Mouse (Mus musculus) megakaryocyte, embryonic 14.5 days (primary cell): ENCODE data around the gene Zw10. TPM values are rescaled to one million over a fixed set of nuclear protein-coding genes. Genes with fewer than 3 reads are reported as not detected.

Experiments
- H3K27me3 ChIP-seq: replicated peaks from 2 replicates; pipeline ENCODE3; 2012; ENCODE audit warnings: inconsistent platforms
- H3K36me3 ChIP-seq: replicated peaks from 2 replicates; pipeline ENCODE3; 2012; ENCODE audit warnings: low read length, inconsistent platforms, mixed read lengths
- H3K4me1 ChIP-seq: 2 replicates; pipeline ENCODE4 v1.6.1; 2012; ENCODE audit warnings: inconsistent platforms
- H3K4me3 ChIP-seq: replicated peaks from 2 replicates; pipeline ENCODE3; 2012; ENCODE audit warnings: moderate library complexity, mild to moderate bottlenecking, inconsistent platforms
- H3K9me3 ChIP-seq: 2 replicates; pipeline ENCODE4 v1.6.1; 2012; ENCODE audit warnings: inconsistent platforms
- FLI1 ChIP-seq: IDR thresholded peaks from 2 replicates; pipeline ENCODE4 v1.6.1; 2012; ENCODE audit warnings: low read length, inconsistent platforms, mixed read lengths
- GATA1 ChIP-seq: IDR thresholded peaks from 3 replicates; pipeline ENCODE4 v1.6.1; 2012; ENCODE audit warnings: mixed read lengths, low read length, inconsistent platforms, borderline replicate concordance
- polyA plus RNA-seq: library from polyadenylated mRNA; stranded (reverse); fragments of >175 nt; gene quantifications from 2 replicates; pipeline ENCODE4 v1.2.3, GENCODE M21; 2012; ENCODE audit warnings: low replicate concordance; ENCODE audit not compliant: insufficient read depth

The Zw10 gene
- polyA plus RNA-seq, result 1.1 TPM in 1 of 2 replicates, not detected in the other

DNA sequence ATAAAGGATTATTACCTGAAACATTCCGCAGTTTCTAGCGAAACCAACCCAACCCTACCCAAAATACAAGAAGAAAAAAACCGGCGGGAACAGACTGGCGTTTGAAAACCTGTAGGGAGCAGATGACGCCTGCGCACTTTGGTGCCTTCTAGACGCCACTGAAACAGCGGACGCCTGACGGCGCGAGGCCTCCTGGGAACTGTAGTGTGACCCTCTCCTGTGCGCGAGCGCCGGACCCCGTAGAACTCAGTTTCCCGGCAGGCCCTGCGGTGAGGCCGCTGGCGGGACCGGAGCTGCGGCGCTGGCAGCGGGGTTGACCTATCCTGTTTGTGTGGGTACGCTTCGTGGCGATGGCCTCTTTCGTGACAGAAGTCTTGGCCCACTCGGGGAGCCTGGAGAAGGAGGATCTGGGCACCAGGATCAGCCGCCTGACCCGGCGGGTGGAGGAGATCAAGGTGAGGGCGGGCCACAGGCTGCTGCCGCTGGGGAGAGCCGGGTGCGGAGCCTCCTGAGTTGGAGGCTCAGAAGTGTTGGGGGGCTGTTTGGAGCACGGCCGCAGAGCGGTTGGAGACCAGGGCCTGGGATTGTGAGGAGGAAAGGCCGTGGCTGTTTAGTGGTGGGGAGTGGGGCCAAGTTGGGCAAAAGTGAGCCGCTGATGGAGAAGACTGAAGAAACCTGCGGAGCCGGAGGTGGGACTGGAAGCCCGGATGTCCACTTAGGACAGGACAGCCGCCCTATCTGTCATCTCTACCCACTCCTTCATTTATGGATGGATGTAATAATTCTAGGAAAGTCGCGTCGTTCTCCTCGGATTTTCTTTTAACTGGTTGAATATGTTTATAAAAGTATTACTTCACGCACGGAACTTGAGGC is at the start of gene Zw10:
Gene Zw10, plus strand, starts transcription at position 281 of the 873 bp plus-strand sequence.
- TF ChIP-seq FLI1, result no peak
- TF ChIP-seq GATA1, result no peak
- peaks cover 25% of the 10 kb centered on the region for H3K36me3 ChIP-seq
- H3K4me1 ChIP-seq, result peaks cover 36% of the 10 kb centered on the region
- no peaks in the 10 kb centered on the region for H3K27me3 ChIP-seq
- H3K4me3 ChIP-seq, result peak within 1 kb of the TSS; percentile 96
- no peaks in the 10 kb centered on the region for H3K9me3 ChIP-seq

DNA sequence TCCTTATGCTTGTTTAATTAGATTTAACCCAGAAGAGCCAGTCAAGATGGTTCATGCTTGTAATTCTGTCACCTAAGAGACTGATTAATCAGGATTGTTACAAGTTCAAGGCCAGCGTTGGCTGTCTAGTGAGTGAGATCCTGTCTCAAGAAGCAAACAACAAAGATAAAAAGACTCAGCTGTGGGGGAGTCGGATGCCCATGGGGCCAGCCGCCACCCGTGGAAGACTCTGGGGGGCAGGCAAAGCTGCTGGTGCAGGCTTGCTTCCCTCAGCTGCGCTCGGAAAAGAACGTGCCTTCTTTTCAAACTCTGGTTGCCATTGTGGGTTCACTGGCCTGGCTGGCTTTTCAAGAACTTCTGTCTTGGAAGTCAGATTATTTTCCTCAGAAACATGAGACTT is 39.6 kb upstream of the Zw10 start:
- Histone ChIP-seq H3K27me3 (no peaks in the 10 kb centered on the region), H3K4me1 (no peaks in the 10 kb centered on the region), H3K36me3 (peaks cover 54% of the 10 kb centered on the region), H3K9me3 (no peaks in the 10 kb centered on the region), H3K4me3 (no peak overlapping the region)
- TF ChIP-seq FLI1 (no peak), GATA1 (no peak)

GRCm38 (mm10) chr9:49021289-49021688 is 34.1 kb upstream of the Zw10 start:
- Histone ChIP-seq H3K27me3 (no peaks in the 10 kb centered on the region), H3K9me3 (no peaks in the 10 kb centered on the region), H3K4me3 (no peak overlapping the region), H3K4me1 (no peaks in the 10 kb centered on the region; the same call in 1 of the 2 replicates), H3K36me3 (peaks cover 28% of the 10 kb centered on the region)
- TF ChIP-seq GATA1 (no peak), FLI1 (no peak)

GRCm38 (mm10) chr9:49023956-49024355 is 31.5 kb upstream of the Zw10 start:
- Histone ChIP-seq H3K9me3 (no peaks in the 10 kb centered on the region), H3K4me3 (no peak overlapping the region), H3K27me3 (no peaks in the 10 kb centered on the region), H3K4me1 (no peaks in the 10 kb centered on the region; the same call in 1 of the 2 replicates), H3K36me3 (peaks cover 43% of the 10 kb centered on the region)
- TF ChIP-seq FLI1 (no peak), GATA1 (no peak)

- H3K27me3 ChIP-seq, result no peaks in the 10 kb centered on the region
- H3K4me3 ChIP-seq, result no peak overlapping the region
- no peaks in the 10 kb centered on the region; the same call in 1 of the 2 replicates for H3K4me1 ChIP-seq
- no peak for TF ChIP-seq FLI1
- TF ChIP-seq GATA1, result no peak
- H3K36me3 ChIP-seq, result peaks cover 47% of the 10 kb centered on the region
- no peaks in the 10 kb centered on the region for H3K9me3 ChIP-seq
These were observed 30.9 kb upstream of the Zw10 start for GRCm38 (mm10) chr9:49024529-49024928.

DNA sequence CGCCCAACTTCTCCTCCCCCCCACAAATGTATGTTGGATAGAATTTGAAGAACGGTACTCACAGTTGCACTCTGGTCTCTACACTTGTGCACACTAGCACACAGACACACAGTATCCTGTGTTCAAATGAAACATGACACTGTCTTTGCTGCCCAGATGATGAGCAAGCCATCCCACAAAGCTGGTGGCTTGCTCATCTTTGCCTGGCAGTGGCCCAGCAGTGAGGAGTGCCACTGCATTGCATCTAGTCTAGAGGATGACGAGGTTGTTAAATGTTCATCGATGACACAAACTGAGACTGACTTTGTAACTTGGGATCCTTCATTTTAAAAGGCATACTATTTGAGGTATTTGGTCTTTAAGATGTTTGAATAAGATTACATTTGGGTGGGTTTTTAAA is 20.6 kb upstream of the Zw10 start:
- no peak for TF ChIP-seq FLI1

GRCm38 (mm10) chr9:49050901-49051300 is 4.5 kb upstream of the Zw10 start:
- peaks cover 2% of the 10 kb centered on the region for H3K27me3 ChIP-seq
- H3K9me3 ChIP-seq, result no peaks in the 10 kb centered on the region
- no peak overlapping the region for H3K4me3 ChIP-seq
- no peaks in the 10 kb centered on the region for H3K36me3 ChIP-seq
- peaks cover 21% of the 10 kb centered on the region for H3K4me1 ChIP-seq
- TF ChIP-seq FLI1 (no peak), GATA1 (no peak)

More for the DNA sequence above, 20.6 kb upstream of the Zw10 start:
- H3K9me3 ChIP-seq, result no peaks in the 10 kb centered on the region
- H3K4me1 ChIP-seq, result no peaks in the 10 kb centered on the region
- no peaks in the 10 kb centered on the region for H3K27me3 ChIP-seq
- H3K4me3 ChIP-seq, result no peak overlapping the region
- peaks cover 63% of the 10 kb centered on the region for H3K36me3 ChIP-seq

DNA sequence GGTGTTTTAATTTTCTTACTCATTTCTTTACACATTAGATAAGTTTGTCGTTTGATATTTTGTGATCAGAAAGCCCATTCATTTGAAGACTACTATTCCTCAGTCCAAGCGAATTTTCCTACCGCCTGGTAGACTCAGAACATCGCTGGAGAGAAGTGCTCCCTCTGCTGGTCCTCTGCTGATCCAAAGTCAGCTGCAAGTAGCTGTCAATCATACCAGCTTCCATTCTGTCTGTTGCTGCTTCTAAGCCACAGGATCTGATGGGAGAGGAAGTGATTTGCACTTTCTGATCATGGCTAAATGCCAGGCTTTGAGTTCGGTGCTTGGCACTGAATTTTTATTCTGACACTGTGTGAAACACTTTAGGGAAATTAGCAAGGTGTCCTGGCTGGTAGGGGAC is 4.1 kb upstream of the Zw10 start:
- no peak overlapping the region for H3K4me3 ChIP-seq
- TF ChIP-seq FLI1 (no peak), GATA1 (no peak)

DNA sequence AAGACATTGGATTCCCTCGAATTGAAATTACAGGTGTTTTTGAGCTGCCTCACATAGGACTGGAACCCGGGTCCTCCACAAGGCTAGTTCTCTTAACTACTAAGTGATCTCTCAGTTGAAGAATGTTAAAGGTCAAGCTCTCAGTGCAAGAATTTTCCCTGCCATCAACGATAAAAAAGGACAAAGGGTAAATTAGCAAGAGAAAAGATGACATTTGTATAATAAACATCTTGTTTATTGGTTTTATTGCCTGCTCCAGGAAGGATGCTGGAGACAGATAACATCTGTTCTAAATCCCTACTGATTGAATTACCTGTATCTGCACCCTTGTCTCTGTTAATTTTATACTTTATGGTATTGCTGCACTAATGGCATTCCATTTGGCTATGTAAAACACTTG is 1.4 kb upstream of the Zw10 start:
- peaks cover 13% of the 10 kb centered on the region for H3K36me3 ChIP-seq
- no peaks in the 10 kb centered on the region for H3K27me3 ChIP-seq
- TF ChIP-seq FLI1 (no peak), GATA1 (no peak)
- peaks cover 44% of the 10 kb centered on the region for H3K4me1 ChIP-seq
- no peaks in the 10 kb centered on the region for H3K9me3 ChIP-seq
- no peak overlapping the region for H3K4me3 ChIP-seq

More for the DNA sequence above, 4.1 kb upstream of the Zw10 start:
- Histone ChIP-seq H3K4me1 (peaks cover 25% of the 10 kb centered on the region), H3K36me3 (no peaks in the 10 kb centered on the region), H3K9me3 (no peaks in the 10 kb centered on the region), H3K27me3 (peaks cover 2% of the 10 kb centered on the region)

DNA sequence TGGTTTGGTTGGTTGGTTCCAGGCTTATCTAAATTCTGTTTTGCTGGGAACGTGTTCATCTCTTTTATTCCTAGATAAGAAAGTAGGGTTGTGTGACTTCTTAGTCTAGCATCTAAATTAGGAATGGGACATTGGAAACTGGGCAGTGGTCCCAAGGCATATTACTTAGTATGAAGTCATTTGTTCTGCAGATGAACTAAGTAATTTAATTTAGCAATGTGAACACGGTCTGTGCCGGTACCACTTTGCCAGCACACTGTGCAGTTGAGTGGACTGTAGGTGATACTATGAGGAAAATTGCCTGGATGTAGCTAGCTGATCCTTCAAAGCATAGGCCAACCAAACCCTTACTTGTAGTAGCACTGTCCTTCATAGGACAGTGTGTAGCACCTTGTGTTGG is 21.4 kb downstream of the Zw10 start:
- Histone ChIP-seq H3K27me3 (no peaks in the 10 kb centered on the region), H3K4me1 (peaks cover 2% of the 10 kb centered on the region), H3K9me3 (no peaks in the 10 kb centered on the region), H3K36me3 (peaks cover 85% of the 10 kb centered on the region), H3K4me3 (no peak overlapping the region)
- TF ChIP-seq GATA1 (no peak), FLI1 (no peak)
